Mouse (Mus musculus) myocyte (in vitro differentiated cells): ENCODE data around the gene Itih4. TPM values are rescaled to one million over a fixed set of nuclear protein-coding genes. Genes with fewer than 3 reads are reported as not detected.

Source experiments
- H3K27me3 ChIP-seq: one replicate; pipeline ENCODE4 v1.6.1; 2011; ENCODE audit not compliant: control insufficient read depth, insufficient read depth, insufficient read length
- H3K36me3 ChIP-seq: one replicate; pipeline ENCODE4 v1.6.1; 2011; ENCODE audit not compliant: control insufficient read depth, insufficient read depth
- H3K4me2 ChIP-seq: one replicate; pipeline ENCODE4 v1.6.1; 2011; ENCODE audit warnings: low read depth, control low read depth
- H3K4me3 ChIP-seq: one replicate; pipeline ENCODE4 v1.5.1; 2011; ENCODE audit warnings: mild to moderate bottlenecking, control low read depth, moderate library complexity
- H3K79me2 ChIP-seq: one replicate; pipeline ENCODE4 v1.6.1; 2011; ENCODE audit not compliant: control insufficient read depth, insufficient read depth
- H3ac ChIP-seq: one replicate; pipeline ENCODE4 v1.6.1; 2011; ENCODE audit not compliant: control insufficient read depth, insufficient read length
- CEBPB ChIP-seq: IDR thresholded peaks from 2 replicates; pipeline ENCODE4 v1.6.1; 2011; ENCODE audit warnings: mild to moderate bottlenecking, moderate library complexity; ENCODE audit not compliant: poor library complexity, insufficient read depth, severe bottlenecking
- E2F4 ChIP-seq: IDR thresholded peaks from one replicate; pipeline ENCODE4 v1.6.1; 2011; ENCODE audit warnings: mild to moderate bottlenecking, control low read depth, moderate library complexity; ENCODE audit not compliant: insufficient read depth
- MAX ChIP-seq: IDR thresholded peaks from one replicate; pipeline ENCODE4 v1.6.1; 2011; ENCODE audit warnings: low read depth, mild to moderate bottlenecking, control low read depth
- MYOD1 ChIP-seq, 3 experiments: IDR thresholded peaks; one replicate each; pipeline ENCODE4 v1.6.1; 2011; ENCODE audit warnings: control low read depth in 2 of 3, low read depth in 2 of 3, mild to moderate bottlenecking in 2 of 3, moderate library complexity in 1 of 3; ENCODE audit not compliant: insufficient read length in 2 of 3, control insufficient read depth in 1 of 3
- MYOG ChIP-seq, 3 experiments: IDR thresholded peaks; one replicate each; pipeline ENCODE4 v1.6.1; 2011; ENCODE audit warnings: control low read depth in 2 of 3, low read depth in 2 of 3, mild to moderate bottlenecking in 2 of 3; ENCODE audit not compliant: insufficient read length in 2 of 3, control insufficient read depth in 1 of 3, insufficient read depth in 1 of 3
- POLR2A ChIP-seq: IDR thresholded peaks from one replicate; pipeline ENCODE4 v1.6.1; 2011; ENCODE audit warnings: low read depth, mild to moderate bottlenecking, control low read depth, moderate library complexity; ENCODE audit not compliant: insufficient read length
- POLR2AphosphoS2 ChIP-seq: IDR thresholded peaks from one replicate; pipeline ENCODE4 v1.6.1; 2011; ENCODE audit warnings: low read depth, control low read depth; ENCODE audit not compliant: insufficient read length
- REST ChIP-seq: IDR thresholded peaks from one replicate; pipeline ENCODE4 v1.6.1; 2011; ENCODE audit warnings: mild to moderate bottlenecking, control low read depth, moderate library complexity; ENCODE audit not compliant: insufficient read depth, insufficient read length
- SRF ChIP-seq: IDR thresholded peaks from one replicate; pipeline ENCODE4 v1.6.1; 2011; ENCODE audit warnings: low read depth; ENCODE audit not compliant: control insufficient read depth, insufficient read length
- TCF12 ChIP-seq: IDR thresholded peaks from one replicate; pipeline ENCODE4 v1.6.1; 2011; ENCODE audit warnings: mild to moderate bottlenecking, control low read depth; ENCODE audit not compliant: poor library complexity, insufficient read depth, severe bottlenecking
- TCF3 ChIP-seq: IDR thresholded peaks from one replicate; pipeline ENCODE4 v1.6.1; 2011; ENCODE audit warnings: low read depth, control low read depth; ENCODE audit not compliant: insufficient read length
- USF1 ChIP-seq: IDR thresholded peaks from one replicate; pipeline ENCODE4 v1.6.1; 2011; ENCODE audit warnings: low read depth, mild to moderate bottlenecking, control low read depth, moderate library complexity
- polyA plus RNA-seq: library from polyadenylated mRNA; unstranded; fragments of >200 nt; fragmentation: generic; extraction: Trizol; gene quantifications from one replicate; pipeline ENCODE4 v1.2.1, GENCODE M21; 2012; ENCODE audit warnings: missing spikeins

Itih4 gene
- 0.06 TPM for polyA plus RNA-seq

GRCm38 (mm10) chr14:30886204-30886603 lies at the start of gene Itih4:
Itih4 (plus strand) TSS chr14:30886476.
- no peak within 1 kb of the TSS for H3ac ChIP-seq
- TF ChIP-seq MAX (no peak), SRF (no peak), CEBPB (no peak), MYOG (IDR thresholded peaks at IDR 0.05; ENCODE audit: control insufficient read depth in 1 of 3, insufficient read depth in 1 of 3, insufficient read length in 2 of 3, low read depth in 2 of 3) (no peak), POLR2A (no peak)
- no peak within 1 kb of the TSS for H3K4me2 ChIP-seq
- H3K27me3 ChIP-seq, result no peaks in the 10 kb centered on the region
- no peaks in the 10 kb centered on the region for H3K79me2 ChIP-seq
- no peaks in the 10 kb centered on the region for H3K36me3 ChIP-seq
- H3K4me3 ChIP-seq, result no peak within 1 kb of the TSS

DNA sequence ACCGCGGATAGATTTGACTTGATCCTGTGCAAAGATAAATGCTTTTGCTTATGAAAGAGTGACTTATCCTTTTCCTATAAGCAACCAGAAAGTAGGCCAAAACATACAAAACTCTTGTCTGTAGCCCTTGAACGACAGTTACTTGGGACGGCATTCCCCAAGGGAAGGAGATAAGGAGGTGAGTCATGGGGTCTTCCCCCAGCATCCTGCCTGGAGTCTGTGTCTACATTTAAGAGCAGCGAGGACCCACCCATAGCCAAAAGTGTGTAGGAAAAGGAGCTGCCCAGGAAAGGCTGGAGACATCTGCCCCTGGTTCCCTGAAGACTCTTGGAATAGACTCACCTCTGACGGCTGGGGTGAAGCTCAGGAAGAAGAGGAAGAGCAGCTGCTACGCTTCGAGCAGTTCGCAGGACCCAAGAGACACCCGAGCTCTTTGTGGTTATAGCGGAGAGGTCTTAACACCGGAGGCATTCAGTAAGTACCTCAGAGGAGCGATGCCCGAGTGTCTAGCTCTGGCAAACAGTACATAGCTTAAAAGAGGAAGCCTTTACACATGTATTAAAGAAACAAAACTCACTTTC lies 48.8 kb upstream of the Itih4 start:
- H3K27me3 ChIP-seq, result no peaks in the 10 kb centered on the region
- H3K4me3 ChIP-seq, result no peak overlapping the region
- peak in 1 of 3 experiments; percentile 38 for TF ChIP-seq MYOG (IDR thresholded peaks at IDR 0.05; ENCODE audit: control insufficient read depth in 1 of 3, insufficient read depth in 1 of 3, insufficient read length in 2 of 3, low read depth in 2 of 3)
- no peak for TF ChIP-seq REST
- no peak for TF ChIP-seq MAX
- no peak for TF ChIP-seq POLR2A
- TF ChIP-seq MYOD1 (IDR thresholded peaks at IDR 0.05; ENCODE audit: control insufficient read depth in 1 of 3, insufficient read length in 2 of 3, low read depth in 2 of 3), result peak in 2 of 3 experiments; percentile 79 to 80
- TF ChIP-seq E2F4, result no peak
- no peak for TF ChIP-seq USF1
- peaks cover 9% of the 10 kb centered on the region for H3K79me2 ChIP-seq
- H3K4me2 ChIP-seq, result peak overlapping the region; percentile 57
- H3ac ChIP-seq, result no peak overlapping the region
- H3K36me3 ChIP-seq, result no peaks in the 10 kb centered on the region

DNA sequence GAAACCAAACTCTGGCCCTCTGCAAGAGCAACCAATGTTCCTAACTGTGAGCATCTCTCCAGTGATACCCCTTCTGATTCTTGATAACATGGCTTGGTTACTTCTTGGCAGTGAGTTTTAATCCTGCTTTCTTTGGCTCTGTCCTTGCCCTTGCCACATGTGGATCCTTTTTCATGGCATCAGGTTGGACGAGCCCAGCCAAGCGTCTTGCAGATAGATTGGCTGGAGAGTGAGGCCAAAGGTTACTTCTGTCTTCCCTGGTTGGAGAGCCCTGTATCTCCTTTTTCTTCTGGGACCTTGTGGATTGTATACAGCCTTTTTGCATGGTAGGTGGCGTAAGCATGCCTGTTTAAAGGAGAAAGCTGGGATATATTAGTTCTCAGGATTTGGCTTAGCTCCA lies 42.6 kb upstream of the Itih4 start:
- H3K4me2 ChIP-seq, result no peak overlapping the region
- H3K27me3 ChIP-seq, result no peaks in the 10 kb centered on the region
- H3K4me3 ChIP-seq, result no peak overlapping the region
- TF ChIP-seq MYOG (IDR thresholded peaks at IDR 0.05; ENCODE audit: control insufficient read depth in 1 of 3, insufficient read depth in 1 of 3, insufficient read length in 2 of 3, low read depth in 2 of 3) (no peak), POLR2A (no peak), REST (no peak), MYOD1 (IDR thresholded peaks at IDR 0.05; ENCODE audit: control insufficient read depth in 1 of 3, insufficient read length in 2 of 3, low read depth in 2 of 3) (no peak)
- no peak overlapping the region for H3ac ChIP-seq
- no peaks in the 10 kb centered on the region for H3K79me2 ChIP-seq
- H3K36me3 ChIP-seq, result no peaks in the 10 kb centered on the region

- no peaks in the 10 kb centered on the region for H3K79me2 ChIP-seq
- H3K27me3 ChIP-seq, result no peaks in the 10 kb centered on the region
- H3K4me3 ChIP-seq, result no peak overlapping the region
- H3K36me3 ChIP-seq, result no peaks in the 10 kb centered on the region
- no peak overlapping the region for H3K4me2 ChIP-seq
- H3ac ChIP-seq, result no peak overlapping the region
- TF ChIP-seq POLR2A, result no peak
- no peak for TF ChIP-seq SRF
- TF ChIP-seq MYOD1 (IDR thresholded peaks at IDR 0.05; ENCODE audit: control insufficient read depth in 1 of 3, insufficient read length in 2 of 3, low read depth in 2 of 3), result no peak
- no peak for TF ChIP-seq CEBPB
- no peak for TF ChIP-seq POLR2AphosphoS2
- no peak for TF ChIP-seq E2F4
- no peak for TF ChIP-seq MYOG (IDR thresholded peaks at IDR 0.05; ENCODE audit: control insufficient read depth in 1 of 3, insufficient read depth in 1 of 3, insufficient read length in 2 of 3, low read depth in 2 of 3)
- TF ChIP-seq MAX, result no peak
Measured at GRCm38 (mm10) chr14:30850504-30850903, 35.8 kb upstream of the Itih4 start.

- no peak for TF ChIP-seq USF1
- TF ChIP-seq TCF12, result no peak
- TF ChIP-seq POLR2A, result no peak
- TF ChIP-seq E2F4, result no peak
- TF ChIP-seq POLR2AphosphoS2, result no peak
- no peak for TF ChIP-seq MYOD1 (IDR thresholded peaks at IDR 0.05; ENCODE audit: control insufficient read depth in 1 of 3, insufficient read length in 2 of 3, low read depth in 2 of 3)
- no peak for TF ChIP-seq TCF3
- TF ChIP-seq REST, result no peak
- no peak for TF ChIP-seq MYOG (IDR thresholded peaks at IDR 0.05; ENCODE audit: control insufficient read depth in 1 of 3, insufficient read depth in 1 of 3, insufficient read length in 2 of 3, low read depth in 2 of 3)
- no peak for TF ChIP-seq CEBPB
- TF ChIP-seq SRF, result no peak
- no peak for TF ChIP-seq MAX
- Histone ChIP-seq H3K27me3 (no peaks in the 10 kb centered on the region), H3K36me3 (no peaks in the 10 kb centered on the region), H3K4me3 (no peak overlapping the region), H3K4me2 (no peak overlapping the region), H3ac (no peak overlapping the region), H3K79me2 (no peaks in the 10 kb centered on the region)
Measured at GRCm38 (mm10) chr14:30852325-30852724, 34.0 kb upstream of the Itih4 start.
